In genomic region chr1:172324725-172325124, GRCm38 (mm10) we compare ENCODE assay signal across 9 mouse cellular contexts. TPM values are rescaled to one million over a fixed set of nuclear protein-coding genes. Genes with fewer than 3 reads are reported as not detected.
A peak's percentile ranks its signal among the peaks of the same experiment; 100 is the strongest.
DNase-seq lines count a peak whose midpoint lies in the region; ATAC-seq and TF ChIP-seq lines count a peak whose summit lies in the region.
"Had no signal": no experiment of that assay in that cellular context is flagged by ENCODE, and none has a peak within 500 bp of the region (broad histone marks: within the 10 kb centered on the region; RNA-seq: fewer than 3 reads in every experiment).

No protein-coding gene starts in this region.

- no peaks in the 10 kb centered on the region for H3K9me3 ChIP-seq in liver, embryonic 16.5 days (replicated peaks; ENCODE audit: control insufficient read depth, low read length)

- no peak overlapping the region for H3K9ac ChIP-seq in liver, embryonic 16.5 days (ENCODE audit: low read depth, low read length)

- no peak overlapping the region for H3K4me3 ChIP-seq in gastrocnemius, adult 2 months
- no peak overlapping the region for H3K4me3 ChIP-seq in liver, embryonic 16.5 days (ENCODE audit: low read depth, low read length)
- no peak overlapping the region for H3K4me3 ChIP-seq in thymus, adult 2 months (ENCODE audit: control insufficient read depth, insufficient read depth, low read length)

- TF ChIP-seq POLR2A in thymus, adult 2 months (IDR thresholded peaks at IDR 0.05; ENCODE audit: control insufficient read depth, extremely low read depth, insufficient read depth, low read length, poor library complexity), result no peak

- WGBS in liver, embryonic 16.5 days (ENCODE audit: insufficient replicate concordance), result 21% methylated on average over 7 of the region's 7 CpGs
- 29% methylated on average over 7 of the region's 7 CpGs for WGBS in thymus, adult 2 months

- H3K4me2 ChIP-seq in liver, embryonic 16.5 days (ENCODE audit: low read depth, low read length), result no peak overlapping the region

- no peaks in the 10 kb centered on the region; the same call in 1 of the 2 replicates for H3K4me1 ChIP-seq in liver, embryonic 16.5 days (ENCODE audit: control insufficient read depth, low read depth, low read length)
- H3K4me1 ChIP-seq in thymus, adult 2 months (replicated peaks; ENCODE audit: control insufficient read depth, insufficient read depth, low read length), result peaks cover 10% of the 10 kb centered on the region

- TF ChIP-seq CTCF in gastrocnemius, adult 2 months (IDR thresholded peaks at IDR 0.05), result peak; percentile 97; the same call in 1 of the 2 replicates
- TF ChIP-seq CTCF in thymus, adult 2 months (IDR thresholded peaks at IDR 0.05; ENCODE audit: borderline replicate concordance, control insufficient read depth, extremely low read depth, insufficient read depth, low read length, poor library complexity), result peak; percentile 82; the same call in 1 of the 2 replicates

- intact Hi-C loops in gastrocnemius, adult 2 months (cut with DNase I), result loop anchor here (10.0 kb wide), 1 partner anchor 280 kb away; no protein-coding TSS in a partner anchor

- H3K27me3 ChIP-seq in liver, embryonic 16.5 days (ENCODE audit: control insufficient read depth, insufficient read depth, low read depth, low read length), result peaks cover 46% of the 10 kb centered on the region
- H3K27me3 ChIP-seq in thymus, adult 2 months (ENCODE audit: control insufficient read depth, insufficient read depth, low read length), result peaks cover 7% of the 10 kb centered on the region; the same call in 1 of the 2 replicates

- H3K36me3 ChIP-seq in liver, embryonic 16.5 days (ENCODE audit: control insufficient read depth, insufficient read depth), result no peaks in the 10 kb centered on the region; the same call in 1 of the 2 replicates
- no peaks in the 10 kb centered on the region; the same call in 1 of the 2 replicates for H3K36me3 ChIP-seq in thymus, adult 2 months (ENCODE audit: control insufficient read depth, insufficient read depth, low read length)

- DNase-seq in B cell, adult 2 months, result peak; percentile 79 to 80
- DNase-seq in T-cell, adult 2 months (ENCODE audit: low spot score), result peak; percentile 62
- DNase-seq in cerebellum, postnatal 25 days, result peak; percentile 88 to 92
- peak; percentile 82 for DNase-seq in gastrocnemius, adult 2 months
- DNase-seq in kidney, adult 8-10 months, result peak; percentile 73 to 80
- peak; percentile 68 for DNase-seq in thymus, adult 2 months

- no peak overlapping the region for H3K27ac ChIP-seq in gastrocnemius, adult 2 months
- H3K27ac ChIP-seq in liver, embryonic 16.5 days (ENCODE audit: low read length), result no peak overlapping the region
- H3K27ac ChIP-seq in thymus, adult 2 months (ENCODE audit: control insufficient read depth, insufficient read depth, low read length), result no peak overlapping the region

- peak; percentile 17; the same call in 1 of the 2 replicates for ATAC-seq in liver, embryonic 16.5 days (ENCODE audit: low read depth)
- peak; percentile 65 for ATAC-seq in neutrophil, adult 5-6 weeks (ENCODE audit: extremely low read depth, insufficient number of reproducible peaks, low FRiP score, poor library complexity, severe bottlenecking)

RNA-seq across cellular contexts. Expression of gene Kcnj9, which starts 4.4 kb away (rescaled TPM):
- not detected for total RNA-seq in gastrocnemius, adult 2 months (2021)
- 0.04 and 0.09 TPM in 2 replicates for polyA plus RNA-seq in liver, embryonic 16.5 days (2015; fragmentation: Nextera tagmentation; extraction: Ambion mirVana)
- total RNA-seq in neutrophil, adult 5-6 weeks (2017), result not detected in 2 replicates
- polyA plus RNA-seq in thymus, adult 2 months (2012; rRNA removed), result 1.5 TPM in 2 replicates
- total RNA-seq: gastrocnemius, postnatal 4 days had no signal

RNA-seq across cellular contexts. Expression of gene Kcnj10, which starts 16.3 kb away (rescaled TPM):
- total RNA-seq in gastrocnemius, adult 2 months (2021), result under 1 TPM in 1 of 2 experiments, not detected in 1; 0.06 TPM
- 0.07 and 0.09 TPM in 2 replicates for polyA plus RNA-seq in liver, embryonic 16.5 days (2015; fragmentation: Nextera tagmentation; extraction: Ambion mirVana)
- total RNA-seq in neutrophil, adult 5-6 weeks (2017), result not detected in 2 replicates
- 3.2 and 3.9 TPM in 2 replicates for polyA plus RNA-seq in thymus, adult 2 months (2012; rRNA removed)

RNA-seq across cellular contexts. Expression of gene Atp1a2, which starts 26.9 kb away (rescaled TPM):
- 1,000 to 10,000 TPM in 1 of 2 experiments, 100 to 1,000 TPM in 1; 838 to 1,060 TPM for total RNA-seq in gastrocnemius, adult 2 months (2021)
- polyA plus RNA-seq in liver, embryonic 16.5 days (2015; fragmentation: Nextera tagmentation; extraction: Ambion mirVana), result 0.20 and 0.52 TPM in 2 replicates
- total RNA-seq in neutrophil, adult 5-6 weeks (2017), result not detected in 2 replicates
- 24.4 and 28.5 TPM in 2 replicates for polyA plus RNA-seq in thymus, adult 2 months (2012; rRNA removed)

RNA-seq across cellular contexts. Expression of gene Pigm, which starts 51.6 kb away (rescaled TPM):
- 1 to 10 TPM; 3.8 to 3.9 TPM for total RNA-seq in gastrocnemius, adult 2 months (2021)
- polyA plus RNA-seq in liver, embryonic 16.5 days (2015; fragmentation: Nextera tagmentation; extraction: Ambion mirVana), result 1.7 and 1.8 TPM in 2 replicates
- total RNA-seq in neutrophil, adult 5-6 weeks (2017), result 25.0 and 27.8 TPM in 2 replicates
- 20.8 and 25.3 TPM in 2 replicates for polyA plus RNA-seq in thymus, adult 2 months (2012; rRNA removed)

Comparison
In these comparisons a context has a peak if more than half of its experiments do, and no peak if none do; other contexts are left out.
1. RNA of gene Atp1a2, which starts 26.9 kb away (total RNA-seq): 838 to 1,060 TPM in gastrocnemius, adult 2 months; not detected in neutrophil, adult 5-6 weeks; every median in the first group is over 100 times any median in the second.
2. Peak in every context shown above with its lines, with median percentiles within 50 percentile points of each other: DNase-seq.